Mouse (Mus musculus): ENCODE results near the gene Srsf4. TPM values are rescaled to one million over a fixed set of nuclear protein-coding genes. Genes with fewer than 3 reads are reported as not detected.

The Srsf4 gene
- total RNA-seq, 2 experiments from 2014 or later: 89.0 to 93.6 TPM

DNA sequence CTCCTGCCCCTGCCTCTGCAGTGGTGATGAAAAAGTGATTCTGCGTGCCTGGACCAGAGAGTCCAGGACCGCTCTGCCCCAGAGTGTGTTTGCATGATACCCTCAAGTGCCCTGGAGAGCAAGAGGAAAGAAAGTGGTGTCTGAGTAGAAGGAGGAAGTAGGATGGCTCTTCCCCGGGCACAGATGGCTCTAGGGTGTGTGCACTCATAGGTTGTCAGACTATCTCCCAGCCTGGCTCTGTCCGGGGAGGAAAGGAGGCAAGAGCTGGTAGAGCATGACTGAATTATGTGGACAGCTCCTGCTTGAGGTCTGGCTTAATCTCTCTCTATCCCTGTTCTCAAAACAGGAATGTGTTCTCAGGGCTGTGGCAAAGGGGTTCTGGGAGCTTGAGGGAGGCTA is 12.1 kb upstream of the Srsf4 start:
- DNase-seq (ENCODE audit: low spot score in 2 of 2): no peak

DNA sequence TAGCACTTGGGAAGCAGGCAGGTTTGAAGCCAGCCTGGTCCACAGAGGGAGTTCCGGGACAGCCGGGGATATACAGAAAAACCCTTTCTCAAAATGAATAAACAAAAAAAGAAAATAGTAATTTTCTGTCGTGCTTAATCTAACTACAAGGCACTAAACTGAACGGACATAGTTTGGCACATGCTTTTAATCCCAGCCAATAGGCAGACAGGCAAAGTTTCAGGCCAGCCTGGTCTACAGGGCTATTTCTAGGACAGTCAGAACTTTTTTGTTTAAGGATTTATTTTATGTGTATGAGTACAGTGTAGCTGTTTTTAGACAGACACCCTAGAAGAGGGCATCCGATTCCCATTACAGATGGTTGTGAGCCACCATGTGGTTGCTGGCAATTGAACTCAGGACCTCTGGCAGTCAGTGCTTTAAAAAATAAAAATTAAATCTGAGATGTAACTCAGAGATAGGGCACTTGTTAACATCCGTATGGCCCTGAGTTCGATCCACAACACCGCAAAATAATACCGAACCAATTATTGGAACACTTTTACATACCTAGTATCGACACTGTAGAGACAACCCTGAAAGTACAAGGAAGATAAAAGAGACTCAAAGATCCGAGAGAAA is 635 bp upstream of the Srsf4 start:
- no peak for DNase-seq (ENCODE audit: low spot score in 2 of 2)

DNA sequence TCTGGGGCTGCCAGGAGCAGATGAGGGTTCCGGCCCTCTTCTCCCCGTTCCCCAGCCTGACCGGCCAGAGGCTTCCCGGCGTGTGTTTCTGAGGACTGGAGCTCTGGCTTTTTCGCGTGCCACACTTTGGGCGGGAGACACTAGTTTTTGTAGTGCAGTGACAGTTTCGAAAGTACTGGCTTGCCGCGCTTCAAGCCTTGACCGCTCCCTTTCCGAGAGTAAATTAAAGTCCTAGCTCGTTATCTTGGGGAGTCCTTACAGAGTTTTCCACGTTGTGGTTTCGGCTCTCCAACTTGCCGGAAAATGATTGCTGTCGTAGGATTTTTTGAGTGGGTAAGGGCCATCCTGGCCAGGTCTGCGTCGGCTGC is 736 bp downstream of the Srsf4 start:
- no peak for DNase-seq (ENCODE audit: low spot score in 2 of 2)

DNA sequence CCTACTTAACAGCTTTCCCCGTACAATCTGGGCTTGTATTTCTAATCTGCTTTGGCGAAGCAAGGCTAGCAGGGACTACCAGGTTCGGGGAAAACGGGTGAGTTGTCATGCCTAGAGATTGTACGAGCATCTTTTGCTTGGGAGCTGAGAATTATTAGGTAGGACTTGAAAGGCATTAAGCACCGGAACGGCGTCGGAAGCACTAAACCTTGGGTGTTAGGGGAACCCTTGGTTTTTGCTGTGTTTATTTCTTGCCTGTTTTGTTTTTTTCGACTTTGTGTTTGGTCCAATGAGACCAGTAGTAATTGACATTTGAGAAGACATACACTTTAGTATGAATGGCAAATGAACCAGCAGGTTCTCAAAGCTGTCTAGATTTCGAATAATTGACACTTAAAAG is 1.1 kb downstream of the Srsf4 start:
- no peak for DNase-seq (ENCODE audit: low spot score in 2 of 2)

DNA sequence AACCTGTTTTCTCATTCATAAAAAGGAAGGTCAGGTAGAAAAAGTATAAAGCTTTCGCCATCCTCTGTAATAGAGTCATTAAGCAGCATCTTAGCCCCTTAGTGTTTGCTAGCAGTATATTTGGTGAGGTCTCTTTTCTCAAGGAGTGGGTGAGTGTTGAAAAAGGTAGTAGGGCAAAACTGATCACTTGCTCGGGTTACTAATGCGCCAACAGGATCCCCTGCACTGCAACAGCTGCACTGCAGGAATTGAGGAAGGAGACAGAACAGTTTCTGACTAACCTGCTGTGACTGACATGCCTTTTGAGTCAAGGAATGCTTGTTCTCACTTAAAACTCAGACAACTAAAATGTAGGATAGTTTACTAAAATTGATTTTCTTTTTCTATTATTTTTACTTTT is 1.8 kb downstream of the Srsf4 start:
- no peak for DNase-seq (ENCODE audit: low spot score in 2 of 2)

DNA sequence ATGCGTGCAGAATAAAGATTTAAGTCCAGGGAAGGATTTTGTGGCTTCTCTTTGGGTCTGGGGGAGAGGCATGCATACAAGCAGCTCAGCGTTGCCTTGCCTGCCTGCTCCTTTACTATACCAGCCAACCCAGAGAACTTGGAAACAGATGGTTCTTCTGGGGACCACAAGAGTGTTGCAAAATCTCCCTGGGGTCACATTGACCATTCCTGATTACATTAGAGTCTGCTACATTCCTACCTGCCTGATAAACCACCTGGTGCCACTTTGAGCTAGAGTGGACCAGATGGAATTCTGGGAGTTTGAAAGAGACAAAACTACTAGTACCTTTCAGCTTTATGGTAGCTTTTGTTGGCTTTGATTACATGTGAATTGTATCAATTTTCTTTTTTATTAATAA is 3.4 kb downstream of the Srsf4 start:
- DNase-seq (ENCODE audit: low spot score in 2 of 2): no peak

DNA sequence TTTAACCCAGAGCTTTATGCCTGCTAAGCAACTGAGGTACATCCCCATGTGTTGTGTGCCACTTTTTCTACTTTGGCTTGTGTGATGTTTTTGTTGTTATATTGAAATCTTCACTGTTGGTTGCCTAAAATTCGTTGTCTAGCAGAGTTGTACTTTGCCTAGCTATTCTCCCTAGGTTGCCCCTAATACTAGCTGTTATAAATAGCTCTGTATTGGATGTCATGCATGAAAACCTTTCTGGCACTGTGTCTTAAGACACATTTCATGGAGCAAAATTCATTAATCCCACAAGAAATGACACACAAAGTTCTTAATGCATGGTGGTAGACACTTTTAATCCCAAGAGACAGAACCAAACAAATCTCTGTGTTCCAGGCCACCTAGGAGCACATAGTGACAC is 6.3 kb downstream of the Srsf4 start:
- DNase-seq (ENCODE audit: low spot score in 2 of 2): no peak

DNA sequence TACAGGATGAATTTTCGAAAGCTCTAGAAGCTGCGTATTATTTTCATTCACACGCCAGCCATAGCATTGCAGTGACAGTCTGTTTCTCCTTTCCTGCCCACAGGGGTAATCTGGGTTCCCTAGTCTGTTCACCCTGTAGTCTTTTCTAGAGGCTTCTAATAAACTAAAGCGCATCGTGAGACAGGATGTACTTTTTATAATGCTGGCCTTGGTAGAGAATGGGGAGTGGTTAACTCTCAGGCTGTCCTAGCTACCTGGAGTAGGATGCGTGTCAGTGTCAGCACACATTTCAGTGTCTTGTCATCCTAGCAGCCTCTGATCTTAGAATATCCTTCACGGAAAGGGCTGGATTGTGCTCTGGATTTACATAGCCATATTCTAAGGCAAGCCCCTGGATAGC is 7.9 kb downstream of the Srsf4 start:
- DNase-seq (ENCODE audit: low spot score in 2 of 2): no peak

DNA sequence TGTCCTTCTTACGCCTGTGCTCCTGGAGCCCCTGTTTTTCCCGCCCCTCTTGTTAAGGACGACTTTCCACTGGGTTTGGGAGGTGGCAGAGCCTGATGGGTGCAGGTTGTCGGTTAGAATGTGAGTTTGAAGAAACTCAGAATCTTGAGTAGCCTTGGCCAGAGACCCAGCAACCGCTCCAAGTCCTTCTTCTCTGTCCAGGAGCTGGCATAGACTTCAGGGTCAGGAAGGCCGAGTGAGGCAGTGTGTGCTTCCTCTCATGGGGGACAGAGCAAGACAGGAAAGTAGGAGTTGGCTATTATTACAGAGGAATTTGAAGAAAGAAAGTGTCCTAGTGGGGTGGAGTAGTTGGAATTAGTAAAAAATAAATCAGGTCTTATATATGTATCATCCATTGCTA is 10.2 kb downstream of the Srsf4 start:
- DNase-seq (ENCODE audit: low spot score in 2 of 2): no peak

DNA sequence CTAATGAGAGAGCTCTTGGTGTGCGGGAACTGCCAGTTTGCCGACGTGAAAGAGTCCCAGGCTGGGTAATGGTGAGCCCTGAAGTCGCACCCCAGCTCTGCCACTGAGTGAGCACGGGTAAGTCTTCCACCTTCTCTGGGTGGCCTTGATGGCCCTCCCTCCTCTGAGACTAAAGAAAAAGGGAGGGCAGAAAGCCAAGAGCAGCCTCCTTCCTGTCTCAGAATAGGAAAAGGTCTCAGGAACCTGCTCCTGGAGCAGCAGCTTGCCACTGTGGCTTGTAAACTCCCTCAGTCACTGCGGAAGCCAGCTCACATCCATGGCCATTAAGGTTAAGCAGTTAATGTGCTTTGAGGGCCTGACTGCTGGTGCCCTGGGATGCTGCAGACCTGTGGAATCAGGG is 12.0 kb downstream of the Srsf4 start:
- no peak for DNase-seq (ENCODE audit: low spot score in 2 of 2)

DNA sequence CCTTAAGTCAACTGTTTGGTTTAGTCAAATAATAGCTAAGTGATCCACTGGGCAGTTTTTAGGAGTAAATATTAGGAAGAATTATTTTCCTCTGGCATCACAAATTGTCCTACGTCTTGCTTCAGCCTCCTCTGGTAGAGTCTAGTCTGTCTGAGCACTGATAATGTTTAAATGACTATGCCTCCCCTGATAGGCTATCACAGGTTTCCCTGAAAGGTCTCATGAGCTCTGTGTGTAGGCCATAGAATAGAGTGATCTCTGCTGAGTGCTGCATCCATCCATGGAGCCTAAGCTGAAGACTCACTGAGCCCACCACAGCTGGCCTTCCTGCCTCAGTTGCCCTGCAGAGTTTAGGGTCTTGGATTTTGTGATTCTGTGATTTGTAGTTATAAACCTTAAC is 15.1 kb downstream of the Srsf4 start:
- DNase-seq (ENCODE audit: low spot score in 2 of 2): no peak

DNA sequence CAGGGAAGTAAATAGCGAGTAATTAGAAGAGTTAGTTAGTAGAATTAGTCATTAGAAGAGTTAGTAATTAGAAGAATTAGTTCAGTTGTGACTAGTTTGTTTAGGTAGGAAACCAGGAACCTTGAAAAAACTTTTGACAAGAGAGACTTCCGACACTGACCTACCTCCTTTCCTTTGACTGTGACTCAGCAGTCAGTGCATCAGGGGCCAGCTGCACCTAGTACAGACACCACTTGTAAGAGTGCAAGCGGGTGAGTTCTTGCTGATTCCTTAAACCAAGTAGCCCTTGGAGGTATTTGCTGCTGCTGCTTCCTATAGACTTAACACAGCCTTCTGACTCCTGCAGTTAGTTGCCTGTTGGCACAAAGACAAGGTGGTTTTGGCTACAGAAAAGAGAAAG is 17.3 kb downstream of the Srsf4 start:
- no peak for DNase-seq (ENCODE audit: low spot score in 2 of 2)

DNA sequence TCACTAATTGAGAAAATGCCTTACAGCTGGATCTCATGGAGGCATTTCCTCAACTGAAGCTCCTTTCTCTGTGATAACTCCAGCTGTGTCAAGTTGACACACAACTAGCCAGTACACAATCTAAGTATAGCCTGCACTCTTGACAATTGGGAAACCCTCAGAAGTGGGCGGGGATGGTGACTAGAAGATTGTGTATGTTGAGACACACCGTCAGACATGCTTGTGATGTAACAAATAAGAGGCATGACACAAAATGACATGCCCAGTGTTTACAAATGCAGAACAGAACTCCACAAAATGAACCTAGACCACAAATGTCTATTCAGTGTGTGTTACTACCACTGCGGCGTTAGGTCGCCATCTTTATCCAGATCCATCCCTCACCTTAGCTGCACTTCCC is 23.7 kb downstream of the Srsf4 start:
- DNase-seq (ENCODE audit: low spot score in 2 of 2): no peak

DNA sequence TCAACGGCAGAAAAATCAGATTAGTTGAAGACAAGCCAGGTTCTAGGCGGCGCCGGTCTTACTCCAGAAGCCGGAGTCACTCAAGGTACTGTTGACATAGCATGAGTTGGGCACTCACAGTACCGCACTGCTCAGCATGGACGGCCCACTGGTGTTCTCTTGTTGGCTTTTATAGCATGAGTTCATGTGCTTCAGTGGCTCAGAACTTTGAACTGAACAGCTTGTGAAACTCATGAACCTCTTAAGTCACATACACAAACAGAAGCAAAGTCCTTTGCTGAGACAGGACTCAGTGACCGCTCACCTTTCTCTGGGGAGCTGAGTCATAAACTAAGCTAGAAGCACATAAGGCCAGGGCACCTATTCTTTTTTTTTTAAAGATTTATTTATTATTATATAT is 24.4 kb downstream of the Srsf4 start:
- DNase-seq (ENCODE audit: low spot score in 2 of 2): no peak

DNA sequence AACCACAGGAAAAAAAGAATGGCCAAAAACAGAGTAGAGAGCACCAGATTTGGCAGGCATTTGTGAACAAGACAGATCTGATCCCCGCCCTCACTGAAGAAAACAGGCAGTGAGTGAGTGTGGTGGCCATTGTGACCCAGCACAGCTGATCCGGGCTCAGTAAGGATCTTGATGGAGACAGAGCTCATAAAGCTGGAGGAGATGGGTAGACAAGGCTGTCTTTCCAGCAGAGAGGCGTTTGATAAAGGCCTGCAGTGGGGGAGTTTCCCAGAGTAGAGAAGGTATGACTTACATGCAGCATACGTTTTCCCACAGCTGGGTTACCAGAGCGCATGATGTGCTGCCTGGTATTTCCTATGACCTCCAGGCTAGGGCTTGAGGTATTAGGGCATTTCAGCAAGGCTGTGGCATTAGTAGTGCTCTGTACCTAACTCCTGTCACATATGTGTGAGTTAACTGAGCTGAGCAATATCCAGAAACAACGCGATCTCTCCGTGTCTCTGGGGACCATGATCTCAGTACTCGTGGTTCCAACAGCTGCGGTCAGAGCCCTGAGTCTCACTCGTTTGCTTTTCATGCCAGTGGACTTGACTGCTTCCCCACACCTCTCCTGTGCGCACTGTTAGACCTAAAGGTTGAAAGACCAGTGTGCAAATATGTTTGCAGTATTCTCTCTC is 25.2 kb downstream of the Srsf4 start:
- no peak for DNase-seq (ENCODE audit: low spot score in 2 of 2)

DNA sequence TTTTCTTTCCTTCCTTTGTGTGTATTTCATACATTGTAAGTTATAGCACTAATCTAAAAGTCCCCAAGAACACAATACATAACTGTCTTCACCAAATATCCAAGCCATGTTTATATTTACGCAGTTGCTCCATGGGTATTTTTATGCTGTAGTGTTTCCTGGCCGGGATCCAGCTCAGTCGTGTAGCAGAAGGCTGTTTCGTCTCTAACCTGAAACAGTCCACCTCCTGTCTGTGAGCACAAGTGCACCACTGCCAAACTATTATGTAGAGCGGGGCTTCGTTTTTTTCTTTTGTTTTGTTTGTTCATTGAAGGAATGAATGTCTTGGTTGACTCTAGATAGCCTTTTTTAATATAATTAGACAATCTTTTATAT is 25.8 kb downstream of the Srsf4 start:
- no peak for DNase-seq (ENCODE audit: low spot score in 2 of 2)

DNA sequence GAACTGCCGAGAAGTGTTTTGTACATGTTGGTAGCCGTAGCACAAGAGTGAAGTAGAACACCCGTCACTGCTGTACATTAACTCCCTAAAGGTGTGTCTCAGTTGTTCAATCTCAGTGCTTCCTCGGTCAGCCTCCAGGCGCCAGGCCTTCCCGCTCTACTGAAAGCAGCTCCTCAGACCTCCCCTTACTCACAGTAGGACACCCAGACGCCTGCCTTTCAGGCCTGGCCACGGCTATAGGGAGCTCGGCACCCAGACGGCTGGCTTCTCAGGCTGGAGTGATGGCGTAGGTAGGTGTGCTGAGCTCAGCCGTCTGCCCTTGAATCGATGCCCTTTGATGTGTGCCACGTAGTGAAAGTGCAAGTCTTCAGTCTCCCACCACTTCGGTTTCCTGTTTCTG is 27.7 kb downstream of the Srsf4 start:
- no peak for DNase-seq (ENCODE audit: low spot score in 2 of 2)

DNA sequence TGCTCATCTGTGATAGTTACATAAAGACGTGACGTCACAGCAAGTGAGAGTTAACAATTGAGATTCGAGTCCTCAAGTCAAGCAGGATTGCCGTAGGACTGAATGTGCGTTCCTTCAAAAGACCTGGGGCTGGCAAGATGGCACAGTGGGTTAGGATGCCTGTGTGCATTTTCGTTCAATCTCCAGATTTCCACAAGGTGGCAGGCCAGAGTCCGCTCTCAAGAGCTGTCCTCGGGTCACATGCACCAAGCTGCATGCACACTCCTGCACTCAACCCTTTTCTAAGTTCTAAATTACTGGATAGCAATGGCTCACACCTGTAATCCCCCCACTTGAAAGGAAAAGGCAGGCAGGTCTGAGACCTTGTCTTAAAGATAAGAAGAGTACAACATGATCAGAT is 31.1 kb downstream of the Srsf4 start:
- no peak for DNase-seq (ENCODE audit: low spot score in 2 of 2)

DNA sequence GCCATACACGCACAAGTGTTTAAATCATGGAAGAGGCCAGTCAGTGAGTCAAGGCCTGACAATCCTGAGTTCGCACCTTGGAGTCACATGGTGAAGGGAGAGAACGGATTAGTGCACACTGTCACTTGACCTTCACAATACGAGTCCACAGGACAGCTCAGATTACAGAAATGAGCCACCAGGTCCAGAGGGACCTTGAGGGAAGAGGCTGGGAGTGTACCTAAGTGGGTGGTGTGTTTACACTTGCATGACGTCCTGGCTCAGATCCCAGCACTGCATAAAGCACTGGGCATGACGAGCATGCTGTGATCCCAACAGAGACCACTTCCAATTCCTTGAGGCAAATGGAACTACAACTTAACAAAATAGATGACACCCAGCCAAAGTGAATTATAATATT is 33.0 kb downstream of the Srsf4 start:
- DNase-seq (ENCODE audit: low spot score in 2 of 2): no peak

DNA sequence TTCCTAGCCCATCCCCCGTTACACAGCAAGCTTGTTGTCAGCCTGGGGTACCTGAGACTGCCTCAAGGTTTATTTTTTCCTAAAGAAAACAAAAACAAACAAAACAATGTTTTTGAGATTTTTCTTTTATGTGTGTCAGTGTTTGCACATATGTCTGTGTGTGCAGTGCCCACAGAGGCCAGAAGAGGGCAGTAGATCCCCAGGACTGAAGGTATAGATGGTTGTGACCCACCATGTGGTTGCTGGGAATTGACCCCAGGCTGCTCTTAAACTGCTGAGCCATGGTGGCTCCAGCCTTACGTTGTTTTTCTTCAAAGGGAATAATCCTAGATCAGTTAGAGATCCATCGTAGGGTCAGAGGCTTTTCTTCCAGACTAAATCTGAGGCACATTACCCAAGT is 34.5 kb downstream of the Srsf4 start:
- no peak for DNase-seq (ENCODE audit: low spot score in 2 of 2)

DNA sequence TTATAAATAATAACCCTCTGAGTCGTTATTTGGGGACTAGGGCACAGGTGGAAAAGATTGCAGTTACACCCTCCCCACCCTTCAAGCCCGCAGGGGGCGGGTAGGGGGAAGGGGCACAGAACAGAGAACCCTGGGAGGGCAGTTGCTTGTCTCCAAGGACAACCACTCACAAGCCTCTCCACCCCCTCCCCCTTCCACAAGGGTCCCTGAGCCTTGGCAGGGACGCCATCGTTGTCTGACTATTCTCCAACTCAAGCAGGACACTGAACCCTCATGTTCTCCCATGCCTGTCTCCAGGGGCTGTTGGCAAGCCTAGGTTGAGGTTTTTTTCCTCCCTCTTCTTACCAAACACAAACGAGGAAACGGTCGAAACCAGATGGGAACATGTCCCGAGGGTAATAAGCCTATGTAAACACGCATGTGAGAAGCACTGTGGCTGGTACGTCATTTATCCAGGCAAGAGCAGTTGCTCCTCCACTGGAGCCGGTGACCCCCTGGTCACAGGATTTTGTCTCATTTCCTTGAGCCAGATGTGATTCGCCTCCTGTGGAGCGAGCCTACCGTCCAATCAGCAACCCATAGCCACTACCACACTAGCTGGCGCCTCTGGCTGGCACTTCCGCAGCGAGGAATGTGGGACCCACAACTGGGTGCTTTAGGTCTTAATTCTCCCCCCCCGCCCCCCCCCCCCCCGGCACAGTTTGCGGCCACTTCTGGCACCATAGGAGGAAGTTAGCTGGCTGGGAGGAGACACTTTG is 37.0 kb downstream of the Srsf4 start:
- DNase-seq (ENCODE audit: low spot score in 2 of 2): no peak

DNA sequence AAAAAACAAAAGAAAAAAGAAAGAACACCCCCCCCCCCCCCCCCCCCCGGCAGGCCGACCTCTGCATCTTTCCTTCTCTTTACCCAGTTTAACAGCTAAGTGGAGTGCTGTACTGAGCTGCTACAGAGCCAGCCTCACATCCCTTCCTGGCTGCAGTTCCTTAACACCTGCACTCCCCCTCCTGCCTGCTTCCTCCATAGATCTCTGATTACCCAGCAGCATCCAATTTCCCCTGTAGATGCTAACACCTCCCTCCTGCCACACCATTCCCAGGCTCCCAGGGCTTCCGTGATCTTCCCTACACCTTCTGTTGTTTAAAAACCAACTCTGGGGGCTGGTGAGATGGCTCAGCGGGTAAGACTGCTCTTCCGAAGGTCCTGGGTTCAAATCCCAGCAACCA is 38.1 kb downstream of the Srsf4 start:
- DNase-seq (ENCODE audit: low spot score in 2 of 2): no peak

DNA sequence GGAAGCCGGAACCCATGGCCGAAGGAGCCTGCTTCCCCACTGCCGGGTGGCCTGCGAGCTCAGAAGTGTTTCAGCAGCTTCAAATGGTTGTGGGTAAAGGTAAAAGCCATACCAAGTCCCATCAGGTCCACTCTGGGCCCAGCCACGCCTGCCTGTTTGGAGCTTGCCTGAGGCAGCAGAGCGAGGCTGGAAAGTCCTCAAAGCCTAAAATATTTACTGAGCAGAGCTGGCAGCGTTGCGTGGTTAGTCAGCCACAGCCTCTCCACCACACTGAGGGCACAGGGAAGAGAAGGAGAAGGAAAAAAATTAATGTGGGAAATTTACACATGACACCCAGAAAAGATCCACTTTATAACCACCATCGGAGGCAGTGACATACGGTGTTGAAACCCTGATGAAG is 40.1 kb downstream of the Srsf4 start:
- DNase-seq (ENCODE audit: low spot score in 2 of 2): no peak

Data from adrenal gland, postnatal 4 days (tissue).